Mouse (Mus musculus): ENCODE results near the gene Prickle1. TPM values are rescaled to one million over a fixed set of nuclear protein-coding genes. Genes with fewer than 3 reads are reported as not detected.

Prickle1 gene
- polyA plus RNA-seq, 1 experiment from 2014 or later = 16.9 TPM

DNA sequence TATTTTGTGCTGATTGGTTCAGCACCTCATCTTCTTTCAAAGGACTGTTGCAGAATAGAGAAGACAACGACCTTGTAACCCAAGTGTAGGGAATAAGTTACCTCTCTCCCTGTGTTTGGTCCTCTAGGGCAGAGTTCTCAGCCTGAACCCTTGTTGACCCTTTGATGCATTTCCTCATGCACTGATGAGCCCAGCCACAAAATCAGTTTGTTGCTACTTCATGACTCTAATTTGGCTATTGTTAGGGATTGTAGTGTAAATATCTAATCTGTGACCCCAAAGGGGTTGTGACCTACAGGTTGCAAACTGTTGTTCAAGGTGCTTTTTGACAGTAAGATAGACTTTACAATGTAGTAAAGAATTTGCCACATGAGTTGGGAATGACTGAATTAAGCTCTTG is 142.4 kb downstream of the Prickle1 start:
- 85% methylated on average over 1 of the region's 1 CpGs for WGBS
- no peak overlapping the region for H3K4me3 ChIP-seq
- H3K9me3 ChIP-seq = no peaks in the 10 kb centered on the region
- no peaks in the 10 kb centered on the region for H3K27me3 ChIP-seq
- ATAC-seq (ENCODE audit: low FRiP score, low read depth) = no peak
- no peak overlapping the region for H3K4me2 ChIP-seq (replicated peaks)
- H3K4me1 ChIP-seq = no peaks in the 10 kb centered on the region
- H3K27ac ChIP-seq (replicated peaks) = no peak overlapping the region
- H3K9ac ChIP-seq (replicated peaks) = no peak overlapping the region
- H3K36me3 ChIP-seq = 0 out of 2 replicates have a peak, but pooled peaks cover 4% of the 10 kb centered on the region

Other genes with a start within 250 kb of the Prickle1 start
- 172 and 180 TPM in 2 replicates for gene Zcrb1, start 197.6 kb downstream of the Prickle1 start, polyA plus RNA-seq (2016; fragmentation: Nextera tagmentation; extraction: Ambion mirVana)
- 83.1 and 87.5 TPM in 2 replicates for gene Pphln1, start 197.5 kb downstream of the Prickle1 start, polyA plus RNA-seq (2016; fragmentation: Nextera tagmentation; extraction: Ambion mirVana)

Measured in midbrain, embryonic 12.5 days (tissue).